Mouse (Mus musculus): ENCODE measurements at regions not wholly inside any gene's neighbourhood (a gene's known extent, or its start where the extent isn't known, plus 50 kb on each side); places are given as distances from the start of the nearest gene placed in this dataset.

DNA sequence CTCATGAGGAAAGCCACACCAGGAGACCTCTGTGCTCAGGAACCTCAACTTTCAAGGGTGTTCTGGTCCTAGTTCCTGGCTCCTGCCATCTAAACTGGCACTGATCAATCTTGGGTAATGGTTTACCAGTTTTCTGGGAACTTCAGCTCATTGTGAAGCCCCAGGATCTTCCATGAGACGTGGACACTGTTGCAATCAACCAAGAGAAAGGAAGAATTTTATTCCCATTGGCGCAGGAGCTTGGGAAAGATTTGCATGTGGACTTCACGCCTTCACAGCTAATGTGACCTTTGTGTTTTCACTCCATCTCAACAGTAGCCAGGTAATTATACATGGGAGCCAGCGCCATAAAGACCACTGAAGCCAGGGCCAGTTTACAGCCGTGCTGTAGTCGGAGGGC is 217.8 kb upstream of the Fam19a5 start:
- no peak for TF ChIP-seq CTCF (IDR thresholded peaks at IDR 0.05)
- TF ChIP-seq EP300 (IDR thresholded peaks at IDR 0.05): no peak

Data from lung, postnatal 0 days (tissue).